Mouse (Mus musculus): ENCODE data around the gene Hdx. TPM values are rescaled to one million over a fixed set of nuclear protein-coding genes. Genes with fewer than 3 reads are reported as not detected.
A peak's percentile ranks its signal among the peaks of the same experiment; 100 is the strongest.

Hdx gene
- polyA plus RNA-seq (2012; rRNA removed), result 0.06 TPM in 2 replicates
- 0.05 TPM in 1 of 2 replicates, not detected in the other for polyA plus RNA-seq (2014; fragmentation: Nextera tagmentation; extraction: Ambion mirVana)

GRCm38 (mm10) chrX:111696356-111697282, at the start of gene Hdx:
Hdx (minus strand) TSS chrX:111697079.
- Histone ChIP-seq H3K27me3 (ENCODE audit: control insufficient read depth, insufficient read depth, low read length) (no peaks in the 10 kb centered on the region), H3K4me1 (replicated peaks; ENCODE audit: control insufficient read depth in 2 of 2, insufficient read depth in 2 of 2, low read length in 1 of 2) (no peaks in the 10 kb centered on the region), H3K9me3 (ENCODE audit: control insufficient read depth, low read length) (no peaks in the 10 kb centered on the region), H3K9ac (replicated peaks) (no peak within 1 kb of the TSS), H3K27ac (no peak within 1 kb of the TSS), H3K36me3 (replicated peaks; ENCODE audit: control insufficient read depth, insufficient read depth, low read depth) (no peaks in the 10 kb centered on the region), H3K4me2 (ENCODE audit: low read depth) (peak within 1 kb of the TSS; percentile 24; the same call in 1 of the 2 replicates), H3K4me3 (ENCODE audit: insufficient read depth in 1 of 2, low read depth in 2 of 2, low read length in 2 of 2) (peak within 1 kb of the TSS in 1 of 2 experiments; percentile 54; a peak in 2 of 4 replicates)
- no peak for DNase-seq (ENCODE audit: low read depth in 3 of 3, low spot score in 3 of 3)
- ATAC-seq (ENCODE audit: insufficient read depth), result no peak
- 12% methylated on average over 26 of the region's 26 CpGs for WGBS (ENCODE audit: insufficient replicate concordance)
- TF ChIP-seq EP300 (IDR thresholded peaks at IDR 0.05; ENCODE audit: low read depth) (no peak), CTCF (IDR thresholded peaks at IDR 0.05; ENCODE audit: low read depth) (no peak)

GRCm38 (mm10) chrX:111685665-111686064, 11.2 kb downstream of the Hdx start:
- ATAC-seq (ENCODE audit: insufficient read depth) (no peak), DNase-seq (ENCODE audit: low read depth in 3 of 3, low spot score in 3 of 3) (no peak)
- 34% methylated on average over 3 of the region's 3 CpGs for WGBS (ENCODE audit: insufficient replicate concordance)
- Histone ChIP-seq H3K4me3 (ENCODE audit: insufficient read depth in 1 of 2, low read depth in 2 of 2, low read length in 2 of 2) (no peak overlapping the region), H3K27ac (no peak overlapping the region), H3K4me2 (ENCODE audit: low read depth) (no peak overlapping the region), H3K36me3 (replicated peaks; ENCODE audit: control insufficient read depth, insufficient read depth, low read depth) (no peaks in the 10 kb centered on the region), H3K9me3 (ENCODE audit: control insufficient read depth, low read length) (no peaks in the 10 kb centered on the region), H3K9ac (replicated peaks) (no peak overlapping the region), H3K4me1 (replicated peaks; ENCODE audit: control insufficient read depth in 2 of 2, insufficient read depth in 2 of 2, low read length in 1 of 2) (no peaks in the 10 kb centered on the region), H3K27me3 (ENCODE audit: control insufficient read depth, insufficient read depth, low read length) (no peaks in the 10 kb centered on the region)
- TF ChIP-seq CTCF (IDR thresholded peaks at IDR 0.05; ENCODE audit: low read depth) (no peak), EP300 (IDR thresholded peaks at IDR 0.05; ENCODE audit: low read depth) (no peak)

- Histone ChIP-seq H3K4me2 (ENCODE audit: low read depth) (no peak overlapping the region), H3K9me3 (ENCODE audit: control insufficient read depth, low read length) (no peaks in the 10 kb centered on the region), H3K27ac (no peak overlapping the region), H3K27me3 (ENCODE audit: control insufficient read depth, insufficient read depth, low read length) (no peaks in the 10 kb centered on the region), H3K36me3 (replicated peaks; ENCODE audit: control insufficient read depth, insufficient read depth, low read depth) (no peaks in the 10 kb centered on the region), H3K4me1 (replicated peaks; ENCODE audit: control insufficient read depth in 2 of 2, insufficient read depth in 2 of 2, low read length in 1 of 2) (no peaks in the 10 kb centered on the region), H3K9ac (replicated peaks) (no peak overlapping the region), H3K4me3 (ENCODE audit: insufficient read depth in 1 of 2, low read depth in 2 of 2, low read length in 2 of 2) (no peak overlapping the region)
- ATAC-seq (ENCODE audit: insufficient read depth) (no peak), DNase-seq (ENCODE audit: low read depth in 3 of 3, low spot score in 3 of 3) (no peak)
- TF ChIP-seq EP300 (IDR thresholded peaks at IDR 0.05; ENCODE audit: low read depth) (no peak), CTCF (IDR thresholded peaks at IDR 0.05; ENCODE audit: low read depth) (no peak)
- 71% methylated on average over 3 of the region's 3 CpGs for WGBS (ENCODE audit: insufficient replicate concordance)
Measured at GRCm38 (mm10) chrX:111671685-111672084, 25.2 kb downstream of the Hdx start.

GRCm38 (mm10) chrX:111660381-111660780, 36.5 kb downstream of the Hdx start:
- Histone ChIP-seq H3K4me2 (ENCODE audit: low read depth) (no peak overlapping the region), H3K9me3 (ENCODE audit: control insufficient read depth, low read length) (no peaks in the 10 kb centered on the region), H3K27me3 (ENCODE audit: control insufficient read depth, insufficient read depth, low read length) (no peaks in the 10 kb centered on the region), H3K36me3 (replicated peaks; ENCODE audit: control insufficient read depth, insufficient read depth, low read depth) (no peaks in the 10 kb centered on the region), H3K9ac (replicated peaks) (no peak overlapping the region), H3K27ac (no peak overlapping the region), H3K4me3 (ENCODE audit: insufficient read depth in 1 of 2, low read depth in 2 of 2, low read length in 2 of 2) (no peak overlapping the region), H3K4me1 (replicated peaks; ENCODE audit: control insufficient read depth in 2 of 2, insufficient read depth in 2 of 2, low read length in 1 of 2) (no peaks in the 10 kb centered on the region)
- TF ChIP-seq EP300 (IDR thresholded peaks at IDR 0.05; ENCODE audit: low read depth), result no peak
- TF ChIP-seq CTCF (IDR thresholded peaks at IDR 0.05; ENCODE audit: low read depth), result no peak
- 56% methylated on average over 5 of the region's 5 CpGs for WGBS (ENCODE audit: insufficient replicate concordance)
- ATAC-seq (ENCODE audit: insufficient read depth) (no peak), DNase-seq (ENCODE audit: low read depth in 3 of 3, low spot score in 3 of 3) (no peak)

GRCm38 (mm10) chrX:111658671-111659070, 38.2 kb downstream of the Hdx start:
- DNase-seq (ENCODE audit: low read depth in 3 of 3, low spot score in 3 of 3) (no peak), ATAC-seq (ENCODE audit: insufficient read depth) (no peak)
- Histone ChIP-seq H3K4me1 (replicated peaks; ENCODE audit: control insufficient read depth in 2 of 2, insufficient read depth in 2 of 2, low read length in 1 of 2) (no peaks in the 10 kb centered on the region), H3K4me2 (ENCODE audit: low read depth) (no peak overlapping the region), H3K36me3 (replicated peaks; ENCODE audit: control insufficient read depth, insufficient read depth, low read depth) (no peaks in the 10 kb centered on the region), H3K4me3 (ENCODE audit: insufficient read depth in 1 of 2, low read depth in 2 of 2, low read length in 2 of 2) (no peak overlapping the region), H3K27me3 (ENCODE audit: control insufficient read depth, insufficient read depth, low read length) (no peaks in the 10 kb centered on the region), H3K9ac (replicated peaks) (no peak overlapping the region), H3K27ac (no peak overlapping the region), H3K9me3 (ENCODE audit: control insufficient read depth, low read length) (no peaks in the 10 kb centered on the region)
- TF ChIP-seq CTCF (IDR thresholded peaks at IDR 0.05; ENCODE audit: low read depth) (no peak), EP300 (IDR thresholded peaks at IDR 0.05; ENCODE audit: low read depth) (no peak)
- 77% methylated on average over 4 of the region's 4 CpGs for WGBS (ENCODE audit: insufficient replicate concordance)
